Mouse (Mus musculus) liver, embryonic 11.5 days (tissue): ENCODE results near the gene Ceacam9. TPM values are rescaled to one million over a fixed set of nuclear protein-coding genes. Genes with fewer than 3 reads are reported as not detected.
A peak's percentile ranks its signal among the peaks of the same experiment; 100 is the strongest.

Source experiments
- ATAC-seq: fragments of 200-750 bp; cut with Nextera tagmentation; replicated peaks from 2 replicates; pipeline ENCODE4 v1.8.0; 2017; ENCODE audit warnings: moderate number of reproducible peaks, mild to moderate bottlenecking, moderate TSS enrichment, moderate library complexity; ENCODE audit not compliant: low FRiP score
- DNase-seq: peaks from one replicate; pipeline ENCODE4 v3.0.0-alpha.2; 2017; ENCODE audit warnings: low spot score
- H3K27ac ChIP-seq: fragments of 300-500 bp; sonication (generic); 2 replicates; pipeline ENCODE4 v1.5.1; 2014; ENCODE audit warnings: mild to moderate bottlenecking, low read depth, low read length, control low read depth
- H3K27me3 ChIP-seq: fragments of 300-500 bp; sonication (generic); replicated peaks from 2 replicates; pipeline ENCODE4 v1.6.1; 2014; ENCODE audit warnings: low read length, mixed read lengths; ENCODE audit not compliant: control insufficient read depth, insufficient read depth
- H3K36me3 ChIP-seq: fragments of 300-500 bp; sonication (generic); 2 replicates; pipeline ENCODE4 v1.6.1; 2014; ENCODE audit warnings: mild to moderate bottlenecking, low read length, moderate library complexity, mixed read lengths; ENCODE audit not compliant: control insufficient read depth, insufficient read depth
- H3K4me1 ChIP-seq: fragments of 300-500 bp; sonication (generic); replicated peaks from 2 replicates; pipeline ENCODE4 v1.6.1; 2014; ENCODE audit warnings: low read length, mixed read lengths; ENCODE audit not compliant: control insufficient read depth, insufficient read depth
- H3K4me2 ChIP-seq: fragments of 300-500 bp; sonication (generic); 2 replicates; pipeline ENCODE4 v1.6.1; 2014; ENCODE audit warnings: mild to moderate bottlenecking, control low read depth, moderate library complexity
- H3K4me3 ChIP-seq: fragments of 300-500 bp; sonication (generic); 2 replicates; pipeline ENCODE4 v1.5.1; 2014; ENCODE audit warnings: low read depth, low read length, control low read depth
- H3K9ac ChIP-seq: fragments of 300-500 bp; sonication (generic); 2 replicates; pipeline ENCODE4 v1.6.1; 2014; ENCODE audit warnings: low read depth, low read length, control low read depth
- H3K9me3 ChIP-seq: fragments of 300-500 bp; sonication (generic); 2 replicates; pipeline ENCODE4 v1.6.1; 2016; ENCODE audit warnings: low read length, inconsistent platforms, mixed read lengths; ENCODE audit not compliant: control insufficient read depth
- WGBS: fragments of 180-500 bp; shearing (Covaris S2); extraction: QIAGEN DNeasy Blood & Tissue Kit; methylation state at CpG from one replicate; pipeline ENCODE4 v1.1.7; 2014; 5-methylcytosine and 5-hydroxymethylcytosine counted together
- polyA plus RNA-seq: library from polyadenylated mRNA; unstranded; fragments of >200 nt; fragmentation: Nextera tagmentation; extraction: Ambion mirVana; gene quantifications from 2 replicates; pipeline ENCODE4 v1.2.1, GENCODE M21; 2014

Ceacam9 gene
- polyA plus RNA-seq, 1 experiment from 2014 or later, result not detected

GRCm38 (mm10) chr7:16752016-16752415, 30.3 kb downstream of the Ceacam9 start:
- peaks cover 7% of the 10 kb centered on the region for H3K4me1 ChIP-seq
- no peaks in the 10 kb centered on the region for H3K27me3 ChIP-seq
- H3K9me3 ChIP-seq, result no peaks in the 10 kb centered on the region
- ATAC-seq, result no peak
- 85% methylated on average over 12 of the region's 12 CpGs for WGBS
- no peak overlapping the region for H3K27ac ChIP-seq
- no peak overlapping the region for H3K4me3 ChIP-seq
- no peak for DNase-seq
- H3K4me2 ChIP-seq, result no peak overlapping the region
- H3K9ac ChIP-seq, result no peak overlapping the region
- peaks cover 18% of the 10 kb centered on the region for H3K36me3 ChIP-seq

- WGBS, result 34% methylated on average over 17 of the region's 17 CpGs
Measured at GRCm38 (mm10) chr7:16755362-16756017, 33.8 kb downstream of the Ceacam9 start.

GRCm38 (mm10) chr7:16758872-16759574, 37.3 kb downstream of the Ceacam9 start:
- no peak for ATAC-seq
- Histone ChIP-seq H3K27me3 (no peaks in the 10 kb centered on the region), H3K9me3 (no peaks in the 10 kb centered on the region), H3K27ac (no peak overlapping the region), H3K9ac (no peak overlapping the region), H3K4me2 (no peak overlapping the region), H3K4me1 (peaks cover 7% of the 10 kb centered on the region), H3K4me3 (no peak overlapping the region), H3K36me3 (no peaks in the 10 kb centered on the region)
- WGBS, result 66% methylated on average over 10 of the region's 11 CpGs
- DNase-seq, result no peak

More at GRCm38 (mm10) chr7:16755362-16756017, 33.8 kb downstream of the Ceacam9 start:
- H3K36me3 ChIP-seq, result no peaks in the 10 kb centered on the region
- H3K27ac ChIP-seq, result no peak overlapping the region
- no peaks in the 10 kb centered on the region for H3K9me3 ChIP-seq
- no peak overlapping the region for H3K4me3 ChIP-seq
- ATAC-seq, result peak; percentile 68
- DNase-seq, result no peak
- no peak overlapping the region for H3K4me2 ChIP-seq
- H3K4me1 ChIP-seq, result peaks cover 7% of the 10 kb centered on the region
- H3K27me3 ChIP-seq, result no peaks in the 10 kb centered on the region
- no peak overlapping the region for H3K9ac ChIP-seq

- Histone ChIP-seq H3K36me3 (no peaks in the 10 kb centered on the region), H3K4me2 (no peak overlapping the region), H3K27me3 (no peaks in the 10 kb centered on the region), H3K4me3 (no peak overlapping the region), H3K9ac (no peak overlapping the region), H3K4me1 (peaks cover 3% of the 10 kb centered on the region), H3K9me3 (no peaks in the 10 kb centered on the region), H3K27ac (no peak overlapping the region)
- no peak for DNase-seq
- ATAC-seq, result no peak
- WGBS, result 24% methylated on average over 8 of the region's 8 CpGs
Measured at GRCm38 (mm10) chr7:16760292-16760691, 38.6 kb downstream of the Ceacam9 start.

- Histone ChIP-seq H3K4me1 (no peaks in the 10 kb centered on the region), H3K27me3 (no peaks in the 10 kb centered on the region), H3K36me3 (no peaks in the 10 kb centered on the region), H3K27ac (no peak overlapping the region), H3K4me2 (no peak overlapping the region), H3K9me3 (no peaks in the 10 kb centered on the region), H3K4me3 (no peak overlapping the region), H3K9ac (no peak overlapping the region)
- WGBS, result 56% methylated on average over 10 of the region's 10 CpGs
- no peak for DNase-seq
- no peak for ATAC-seq
Measured at GRCm38 (mm10) chr7:16761005-16761481, 39.3 kb downstream of the Ceacam9 start.

GRCm38 (mm10) chr7:16761630-16762029, 39.9 kb downstream of the Ceacam9 start:
- 58% methylated on average over 5 of the region's 5 CpGs for WGBS
- no peak overlapping the region for H3K9ac ChIP-seq
- H3K4me1 ChIP-seq, result no peaks in the 10 kb centered on the region; the same call in 1 of the 2 replicates
- H3K4me3 ChIP-seq, result no peak overlapping the region
- H3K27me3 ChIP-seq, result no peaks in the 10 kb centered on the region
- no peaks in the 10 kb centered on the region for H3K9me3 ChIP-seq
- DNase-seq (no peak), ATAC-seq (no peak)
- H3K27ac ChIP-seq, result no peak overlapping the region
- H3K4me2 ChIP-seq, result no peak overlapping the region
- H3K36me3 ChIP-seq, result no peaks in the 10 kb centered on the region

- no peaks in the 10 kb centered on the region for H3K27me3 ChIP-seq
- DNase-seq, result no peak
- H3K36me3 ChIP-seq, result no peaks in the 10 kb centered on the region
- no peaks in the 10 kb centered on the region for H3K9me3 ChIP-seq
- no peak for ATAC-seq
- WGBS, result 86% methylated on average over 7 of the region's 7 CpGs
- no peak overlapping the region for H3K27ac ChIP-seq
- no peaks in the 10 kb centered on the region; the same call in 1 of the 2 replicates for H3K4me1 ChIP-seq
- H3K9ac ChIP-seq, result no peak overlapping the region
- H3K4me2 ChIP-seq, result no peak overlapping the region
- H3K4me3 ChIP-seq, result no peak overlapping the region
Measured at GRCm38 (mm10) chr7:16763463-16764218, 41.9 kb downstream of the Ceacam9 start.

GRCm38 (mm10) chr7:16766443-16766842, 44.7 kb downstream of the Ceacam9 start:
- H3K9ac ChIP-seq, result no peak overlapping the region
- no peaks in the 10 kb centered on the region for H3K27me3 ChIP-seq
- no peaks in the 10 kb centered on the region for H3K36me3 ChIP-seq
- no peaks in the 10 kb centered on the region; the same call in 1 of the 2 replicates for H3K4me1 ChIP-seq
- DNase-seq (no peak), ATAC-seq (no peak)
- H3K4me3 ChIP-seq, result no peak overlapping the region
- WGBS, result 58% methylated on average over 2 of the region's 2 CpGs
- H3K4me2 ChIP-seq, result no peak overlapping the region
- no peak overlapping the region for H3K27ac ChIP-seq
- H3K9me3 ChIP-seq, result peaks cover 3% of the 10 kb centered on the region; the same call in 1 of the 2 replicates
